Mouse (Mus musculus) granulocyte monocyte progenitor cell, adult 5-6 weeks (primary cell): ENCODE results near the gene Wdfy3. TPM values are rescaled to one million over a fixed set of nuclear protein-coding genes. Genes with fewer than 3 reads are reported as not detected.

ENCODE experiments used
- ATAC-seq: replicated peaks from 2 replicates; pipeline ENCODE4 v1.8.0; 2016; ENCODE audit warnings: mild to moderate bottlenecking, moderate TSS enrichment, inconsistent platforms; ENCODE audit not compliant: poor library complexity, severe bottlenecking
- total RNA-seq, 2 experiments: library from RNA; stranded (forward) in 1 of 2; stranded (reverse) in 1 of 2; fragments of 200-712, 200-1000 nt in 1 of 2; fragments of >200 nt in 1 of 2; fragmentation: Nextera tagmentation in 1 of 2; gene quantifications; 2 replicates each; pipeline ENCODE4 v1.2.3; 2014 to 2017

Wdfy3 gene
- total RNA-seq, 2 experiments from 2014 or later = 6.2 to 11.2 TPM

DNA sequence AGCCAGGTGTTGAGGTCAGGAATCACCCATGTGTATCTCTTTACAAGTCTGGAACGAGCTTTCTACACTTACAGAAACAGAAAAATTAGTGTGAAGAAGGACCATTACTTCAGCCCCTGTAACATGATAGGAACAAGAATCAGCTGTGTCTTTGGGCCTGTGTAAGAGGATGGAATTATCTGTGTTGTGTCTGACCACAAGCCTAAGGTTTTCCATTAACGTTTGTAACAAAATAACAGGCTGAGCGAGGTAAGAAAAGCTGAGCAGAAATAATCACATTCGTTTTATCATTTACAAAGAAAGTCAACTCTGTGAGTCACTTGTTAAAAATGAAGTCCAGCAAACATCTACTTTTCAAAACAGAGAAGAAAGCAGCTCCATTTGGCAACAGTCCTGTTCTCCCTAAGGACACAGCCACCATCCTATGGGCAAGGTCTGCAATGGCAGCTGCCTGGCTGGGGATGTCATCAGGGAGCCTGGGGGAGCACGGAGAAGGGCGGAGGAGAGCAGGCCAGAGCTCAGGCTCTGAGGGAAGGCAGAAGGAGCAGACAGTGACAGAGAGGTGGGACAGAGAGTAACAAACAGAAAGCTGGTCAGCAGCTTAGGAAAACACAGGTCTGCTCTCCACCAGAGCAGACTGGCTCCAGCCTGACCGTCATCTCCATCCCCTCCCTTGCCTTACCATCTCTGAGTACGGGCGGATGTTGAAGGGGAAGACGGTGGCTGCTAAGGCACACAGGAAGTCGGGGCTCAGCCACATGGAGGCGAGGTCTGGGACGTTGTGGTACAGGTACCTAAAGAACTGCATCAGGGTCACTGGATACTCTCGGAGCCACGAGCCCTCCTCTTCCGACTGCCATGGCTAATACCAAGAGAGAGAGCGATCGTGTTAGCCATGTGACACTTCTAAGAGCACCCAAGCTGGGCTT lies 173.7 kb downstream of the Wdfy3 start:
- no peak for ATAC-seq

DNA sequence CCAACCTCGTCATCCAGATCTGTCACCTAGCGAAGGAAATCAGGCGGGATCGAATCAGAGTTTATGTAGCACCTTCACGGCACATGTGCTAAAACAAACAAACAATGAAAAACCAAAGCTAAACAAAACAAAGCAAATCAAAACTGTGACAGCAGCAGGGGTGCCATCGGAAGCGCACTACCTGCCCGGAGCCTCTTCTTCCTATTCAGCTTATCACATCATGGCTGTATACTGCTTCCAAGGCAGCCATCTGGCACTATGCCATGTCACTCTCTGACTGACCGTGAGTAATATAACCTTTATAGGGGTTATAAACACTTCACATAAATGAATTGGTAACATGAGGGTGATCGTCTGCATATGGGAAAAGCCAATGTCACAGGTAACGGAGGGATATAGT lies 174.6 kb downstream of the Wdfy3 start:
- ATAC-seq = no peak

DNA sequence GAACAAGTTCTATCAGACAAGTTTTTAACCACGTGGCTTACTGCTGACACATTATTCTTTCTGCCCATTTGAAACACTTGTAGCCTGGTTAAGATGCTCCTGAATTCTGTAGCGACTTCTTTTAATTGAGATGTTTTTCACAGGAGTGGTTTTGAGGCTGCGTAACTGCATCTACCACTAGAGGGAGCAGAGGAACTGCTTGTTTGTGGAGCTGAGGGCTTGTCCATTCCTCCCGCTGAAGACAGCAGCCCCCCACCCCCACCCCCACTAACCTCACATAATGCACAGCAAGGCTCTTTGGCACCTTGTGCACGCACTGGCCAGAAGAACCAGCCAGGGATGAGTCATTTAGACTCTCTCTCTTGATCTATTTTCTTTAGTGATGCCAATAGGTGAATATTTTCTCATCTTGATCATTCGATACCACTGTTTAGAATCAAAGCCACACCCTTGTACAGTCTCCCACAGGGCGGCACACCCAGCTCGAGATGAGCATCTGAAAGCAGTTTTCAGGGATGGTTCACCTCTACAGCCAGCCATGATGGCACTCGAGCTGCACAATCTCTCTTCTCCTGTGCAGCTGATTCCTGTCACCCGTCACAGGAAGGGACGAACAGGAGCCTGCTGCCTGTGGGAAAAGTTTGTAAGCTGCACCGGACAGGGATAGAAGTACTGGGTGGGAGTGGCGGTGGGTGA lies 175.8 kb downstream of the Wdfy3 start:
- ATAC-seq = peak; percentile 66

DNA sequence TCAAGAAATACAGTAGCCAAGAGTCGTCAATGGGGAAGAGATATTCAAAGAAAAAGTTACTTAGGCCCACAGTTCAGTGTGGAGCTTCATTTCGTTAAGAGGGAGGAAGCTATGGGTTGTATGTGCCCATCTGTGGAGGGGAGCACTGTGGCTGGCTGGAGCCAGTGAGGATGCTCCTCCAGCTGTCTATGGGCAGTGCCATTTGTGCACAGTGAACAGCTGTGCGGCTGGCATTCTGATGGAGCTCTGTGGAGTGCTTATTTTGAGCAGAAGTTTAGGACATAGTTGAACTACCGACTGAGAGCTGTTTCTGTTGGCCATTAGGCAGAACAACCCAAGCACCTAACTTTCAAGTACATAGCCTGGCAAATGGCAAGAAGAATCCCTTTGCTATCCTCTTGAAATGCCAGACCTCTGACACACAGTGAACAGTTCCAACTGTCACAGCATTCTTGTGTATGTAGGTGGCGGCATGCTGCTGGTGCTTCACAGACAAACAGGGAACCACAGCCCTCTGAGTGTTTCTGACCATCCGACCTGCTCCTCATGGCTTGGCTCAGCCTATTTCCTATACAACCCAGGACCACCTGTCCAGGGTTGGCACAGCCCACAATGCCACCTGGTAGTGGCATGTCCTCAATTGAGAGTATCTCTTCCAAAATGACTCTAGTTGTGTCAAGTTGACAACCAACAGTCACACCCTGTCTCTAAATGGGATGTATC lies 177.9 kb downstream of the Wdfy3 start:
- no peak for ATAC-seq

DNA sequence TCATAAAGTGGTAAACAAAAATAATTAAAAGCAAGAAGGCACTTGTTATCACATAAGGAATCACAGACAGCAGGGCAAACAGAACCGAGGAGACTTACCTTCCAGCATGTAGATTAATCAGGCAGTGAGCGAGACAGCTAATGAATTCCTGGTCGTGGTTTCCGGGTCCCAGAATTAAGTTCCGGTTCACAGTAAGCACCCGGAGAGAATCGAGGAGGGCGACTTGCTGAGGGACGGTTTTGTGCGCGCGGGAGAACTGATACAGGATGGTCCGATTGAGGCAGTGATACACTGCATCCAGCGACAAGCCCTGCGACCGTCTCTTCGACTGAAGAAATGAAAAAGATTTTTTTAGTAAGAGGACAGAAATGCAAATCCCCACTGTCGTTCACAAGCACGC lies 181.7 kb downstream of the Wdfy3 start:
- ATAC-seq = no peak

DNA sequence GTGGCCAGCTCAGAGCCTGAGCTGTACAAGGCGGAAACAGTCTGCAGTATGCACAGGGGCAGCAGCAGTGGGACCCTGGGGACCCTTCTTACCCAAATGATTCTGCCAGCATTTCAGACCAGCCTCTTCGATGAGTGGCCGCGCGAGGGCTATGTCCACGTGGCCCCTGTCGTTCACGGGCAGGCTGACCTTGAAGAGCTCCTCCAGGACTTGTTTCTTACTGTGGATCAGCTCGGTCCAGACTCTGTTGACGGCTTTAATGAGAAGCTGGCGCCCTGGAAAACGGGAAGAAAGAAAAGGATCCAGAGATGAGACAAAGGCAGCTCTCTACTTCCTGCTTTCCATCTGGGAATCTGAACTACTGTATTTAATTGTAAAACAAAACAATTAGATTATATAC lies 184.7 kb downstream of the Wdfy3 start:
- ATAC-seq = no peak

DNA sequence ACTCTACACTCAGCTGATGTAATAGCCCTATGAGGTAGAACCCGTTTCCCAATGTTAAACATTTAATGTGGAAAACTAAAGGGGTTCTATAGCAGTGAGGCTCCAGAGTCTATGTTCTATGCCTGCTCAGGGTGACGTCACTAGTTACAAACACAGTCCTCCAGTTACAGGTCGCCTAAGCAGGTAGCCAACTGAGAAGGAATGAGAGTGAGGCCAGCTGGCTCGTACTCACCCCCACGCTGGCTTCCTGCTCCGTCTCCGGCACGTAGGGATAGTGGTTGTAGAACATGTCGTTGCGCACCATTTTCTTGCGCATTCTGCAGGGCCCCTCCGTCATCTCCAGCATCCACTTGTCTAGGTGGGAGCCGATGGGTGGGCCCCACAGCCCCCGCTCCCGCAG lies 187.5 kb downstream of the Wdfy3 start:
- no peak for ATAC-seq

DNA sequence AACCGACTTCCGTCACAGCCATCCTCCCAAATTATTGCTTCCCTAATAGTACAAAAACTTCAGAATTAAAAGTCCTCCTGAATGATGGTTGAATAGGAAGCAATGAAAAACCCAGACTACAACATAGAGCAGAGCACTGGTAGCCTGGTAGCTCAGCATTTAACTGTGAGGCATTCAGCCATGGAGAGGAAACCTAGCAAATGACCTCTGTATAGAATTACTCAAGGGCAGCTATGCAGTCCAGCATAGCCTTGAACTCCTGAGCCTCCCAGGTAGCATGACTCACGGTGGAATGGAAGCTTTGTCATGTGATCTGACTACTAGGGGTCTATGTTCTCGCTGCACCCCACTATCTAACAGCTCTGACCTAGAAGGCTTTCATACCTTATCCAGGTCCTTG lies 189.8 kb downstream of the Wdfy3 start:
- ATAC-seq = no peak

DNA sequence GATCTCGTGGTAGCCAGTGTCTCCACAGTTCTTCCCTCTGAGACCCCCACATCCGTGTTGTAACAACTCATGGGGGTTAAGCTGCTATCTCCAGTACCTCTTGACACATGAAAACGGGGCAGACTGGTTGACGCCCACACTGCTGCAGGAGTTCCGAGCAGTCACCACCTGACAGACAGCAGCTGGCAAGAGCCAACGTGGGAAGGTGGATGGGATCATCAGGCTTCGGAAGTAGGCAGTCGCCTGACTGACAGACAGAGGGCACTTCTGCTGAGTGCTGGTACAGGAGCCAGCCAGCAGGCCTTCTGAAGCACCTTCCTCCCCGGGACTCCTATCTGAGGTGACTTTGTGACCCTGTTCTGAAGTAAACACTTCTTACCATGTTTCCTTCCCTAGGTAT lies 191.3 kb downstream of the Wdfy3 start:
- ATAC-seq = no peak

DNA sequence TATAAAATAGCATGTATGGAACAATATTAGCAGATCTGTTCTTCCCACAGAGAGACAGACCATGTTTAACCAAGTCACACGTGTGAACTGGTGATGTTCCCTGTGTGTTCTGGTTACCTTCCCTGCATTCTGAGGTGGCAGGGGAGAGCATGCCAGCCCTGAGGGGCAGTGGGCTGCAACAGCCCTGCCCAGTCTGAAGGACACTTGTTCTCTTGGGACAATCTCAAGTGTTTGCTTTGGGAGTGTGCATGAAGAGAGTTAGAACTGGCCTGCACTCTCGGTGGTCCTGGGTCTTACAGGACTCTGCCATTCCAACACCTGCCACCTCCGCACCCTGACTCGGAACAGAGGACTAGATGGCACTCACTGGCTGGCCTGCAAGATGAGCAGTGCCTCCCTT lies 193.5 kb downstream of the Wdfy3 start:
- no peak for ATAC-seq

DNA sequence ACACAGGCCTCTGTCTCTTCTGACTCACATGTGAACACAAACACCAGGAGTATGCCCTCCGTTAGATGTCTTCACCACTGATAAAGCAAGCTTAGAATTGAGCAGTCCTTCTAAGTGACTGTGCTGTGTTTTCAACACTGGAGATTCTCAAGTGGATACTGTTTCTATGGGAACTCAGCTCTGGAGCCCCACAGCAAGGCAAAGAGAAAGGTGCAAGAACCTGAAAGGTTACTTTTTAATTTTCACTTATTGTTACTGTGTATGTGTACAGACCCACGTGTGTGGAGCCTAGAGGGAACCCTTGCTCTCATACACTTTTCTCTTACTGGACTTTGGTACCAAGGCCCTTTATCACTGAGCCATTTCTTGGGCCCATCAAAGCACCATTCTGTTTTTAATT lies 203.0 kb downstream of the Wdfy3 start:
- no peak for ATAC-seq

DNA sequence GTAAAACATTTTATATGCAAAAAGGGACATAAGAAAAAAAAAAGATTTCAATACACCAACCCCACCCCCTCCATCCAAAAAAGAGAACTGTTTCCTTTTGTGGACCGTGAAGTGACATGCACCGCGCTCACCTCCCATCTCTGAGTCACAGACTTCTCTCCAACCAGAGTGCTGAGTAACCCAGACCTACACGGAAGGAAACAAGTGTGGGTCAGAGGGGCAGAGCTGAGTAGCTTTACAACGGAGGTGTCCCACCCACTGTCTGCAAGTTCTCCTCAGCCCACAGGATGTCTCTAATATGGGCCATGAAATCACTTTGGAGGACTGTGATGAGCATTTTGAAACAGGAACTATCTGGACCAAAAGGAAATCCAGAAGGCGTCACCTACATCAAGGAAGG lies 205.8 kb downstream of the Wdfy3 start:
- ATAC-seq = peak; percentile 91

DNA sequence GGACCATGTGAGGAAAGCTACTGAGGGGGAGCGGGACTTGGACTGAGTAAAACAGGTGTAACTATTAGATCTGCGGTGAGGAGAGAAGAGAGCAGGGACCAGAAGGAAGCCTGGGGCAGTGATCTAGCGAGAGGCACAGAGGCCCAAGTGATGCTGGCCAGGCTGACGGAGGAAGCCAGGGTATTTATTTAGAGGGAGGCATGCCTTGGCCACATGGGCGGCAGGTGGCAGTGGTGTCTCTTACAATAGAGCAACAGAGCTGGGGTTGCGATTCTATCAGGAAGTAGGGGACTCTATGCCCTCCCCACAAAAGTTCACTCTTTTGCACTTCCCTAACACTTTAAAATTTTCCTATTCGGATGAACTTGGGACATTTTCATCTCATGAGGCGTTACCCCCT lies 207.1 kb downstream of the Wdfy3 start:
- ATAC-seq = no peak

DNA sequence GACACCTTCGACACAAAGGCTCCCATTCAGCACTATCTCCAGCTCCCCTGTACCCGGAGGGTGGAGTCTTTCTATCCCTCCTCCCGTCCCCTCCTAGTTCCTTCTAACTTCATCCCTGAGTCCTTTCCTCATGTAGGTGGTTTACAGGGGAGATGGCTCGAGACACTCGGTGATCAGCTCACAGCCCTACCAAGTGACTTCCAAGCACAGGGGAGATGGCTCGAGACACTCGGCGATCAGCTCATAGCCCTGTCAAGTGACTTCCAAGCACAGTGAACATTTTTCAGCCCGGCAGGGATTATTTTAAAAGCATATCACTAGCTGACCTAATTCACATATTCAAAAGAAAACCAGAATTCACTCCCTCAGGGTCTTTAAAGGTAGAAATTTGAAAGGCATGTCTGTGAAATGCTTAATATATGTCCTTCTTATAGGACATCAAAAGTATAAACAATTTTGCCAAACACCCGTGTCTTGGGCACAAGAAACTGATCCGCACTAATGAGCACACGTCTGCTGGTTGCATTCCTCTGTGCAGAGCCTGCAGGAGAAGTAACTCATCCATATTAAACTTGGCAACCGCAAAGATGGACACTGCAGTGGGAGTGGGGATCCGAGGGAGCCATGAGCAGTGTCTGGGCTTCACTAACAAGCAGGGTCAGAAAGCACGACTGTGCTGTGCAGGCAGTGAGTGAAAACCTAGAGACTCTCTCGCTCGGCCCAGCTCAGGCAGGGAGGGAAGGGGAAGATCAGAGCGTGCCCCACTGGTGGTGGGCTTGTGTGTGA lies 207.7 kb downstream of the Wdfy3 start:
- no peak for ATAC-seq

DNA sequence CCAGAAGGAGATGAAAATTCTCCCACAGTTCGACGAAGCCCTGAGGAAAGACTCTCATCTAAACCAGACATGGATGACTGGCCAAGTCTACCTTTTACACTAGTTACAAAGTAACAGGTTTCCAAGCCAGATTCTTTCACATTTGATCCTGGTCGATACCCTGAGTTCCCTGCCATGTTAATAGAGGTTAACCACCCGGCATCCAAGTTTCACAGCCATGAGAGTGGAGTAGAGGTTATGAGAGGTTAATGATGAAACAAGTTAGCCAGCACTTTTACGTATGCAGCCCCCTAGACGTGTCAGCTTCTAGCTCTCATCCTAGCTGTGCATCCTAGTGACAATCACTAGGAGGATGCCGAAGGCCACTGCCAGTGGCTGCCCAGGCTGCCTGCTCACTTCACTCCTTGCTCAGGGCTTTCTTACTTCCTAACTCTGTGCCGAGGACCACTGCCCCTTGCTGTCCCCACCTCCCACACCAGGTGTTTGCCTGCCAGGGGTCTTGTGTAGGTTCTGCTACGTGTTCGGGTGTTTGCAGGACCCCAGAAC lies 210.8 kb downstream of the Wdfy3 start:
- ATAC-seq = no peak

DNA sequence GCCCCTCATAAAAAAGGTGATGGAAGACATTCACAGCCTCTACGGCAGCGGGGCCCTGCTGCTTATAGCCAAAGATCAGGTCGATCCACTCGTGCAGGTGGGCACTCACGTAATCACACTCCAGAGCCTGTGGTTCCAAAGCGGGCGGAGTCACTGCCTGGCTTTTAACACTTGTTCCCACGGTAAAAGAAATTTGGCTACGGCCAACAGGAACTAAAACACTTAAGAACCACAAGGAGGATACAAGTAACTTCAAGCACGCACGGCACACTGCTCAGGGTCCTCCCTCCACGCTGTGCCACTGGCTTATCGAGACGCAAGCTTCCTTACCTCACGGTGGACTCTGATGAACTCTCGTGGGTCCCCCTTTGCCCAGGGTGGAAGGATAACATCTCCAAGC lies 214.2 kb downstream of the Wdfy3 start:
- no peak for ATAC-seq

DNA sequence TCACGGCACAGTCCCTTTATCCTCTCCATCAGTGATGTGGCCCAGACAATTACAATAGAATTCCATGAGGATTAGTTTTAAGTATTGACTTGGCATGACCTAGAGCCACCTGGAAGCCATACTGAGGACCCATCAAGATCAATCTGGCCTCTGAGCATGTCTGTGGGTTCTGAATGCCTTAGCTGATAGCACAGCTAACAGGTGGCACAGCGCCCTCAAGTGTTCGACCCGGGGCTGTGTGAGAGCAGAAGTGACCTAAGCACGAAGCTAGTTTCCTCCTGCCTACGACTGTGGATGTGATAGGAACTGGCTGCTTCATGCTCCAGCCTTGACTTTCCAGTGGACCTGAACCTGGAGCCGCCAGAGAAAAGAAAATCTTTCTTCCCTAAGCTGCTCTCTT lies 215.1 kb downstream of the Wdfy3 start:
- peak; percentile 68 for ATAC-seq

DNA sequence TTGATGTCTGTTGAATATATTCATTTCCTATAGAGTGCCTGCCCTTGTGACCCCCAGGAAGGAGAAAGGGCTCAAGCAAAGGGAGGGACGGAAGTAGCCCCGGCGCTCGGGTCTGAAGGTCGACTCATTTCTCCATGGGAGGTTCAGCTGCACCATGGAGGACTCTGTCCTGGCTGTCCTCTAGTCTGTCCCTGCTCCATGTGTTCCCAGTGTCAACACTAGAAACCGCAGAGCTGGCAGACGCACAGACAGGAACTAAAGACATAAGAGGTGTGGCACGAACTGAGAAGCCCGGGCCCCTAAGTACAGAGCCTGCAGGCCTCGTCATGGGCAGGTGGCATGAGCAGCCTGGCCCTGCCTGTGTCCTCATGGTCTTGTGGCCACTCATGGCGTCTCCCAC lies 215.6 kb downstream of the Wdfy3 start:
- ATAC-seq = no peak

DNA sequence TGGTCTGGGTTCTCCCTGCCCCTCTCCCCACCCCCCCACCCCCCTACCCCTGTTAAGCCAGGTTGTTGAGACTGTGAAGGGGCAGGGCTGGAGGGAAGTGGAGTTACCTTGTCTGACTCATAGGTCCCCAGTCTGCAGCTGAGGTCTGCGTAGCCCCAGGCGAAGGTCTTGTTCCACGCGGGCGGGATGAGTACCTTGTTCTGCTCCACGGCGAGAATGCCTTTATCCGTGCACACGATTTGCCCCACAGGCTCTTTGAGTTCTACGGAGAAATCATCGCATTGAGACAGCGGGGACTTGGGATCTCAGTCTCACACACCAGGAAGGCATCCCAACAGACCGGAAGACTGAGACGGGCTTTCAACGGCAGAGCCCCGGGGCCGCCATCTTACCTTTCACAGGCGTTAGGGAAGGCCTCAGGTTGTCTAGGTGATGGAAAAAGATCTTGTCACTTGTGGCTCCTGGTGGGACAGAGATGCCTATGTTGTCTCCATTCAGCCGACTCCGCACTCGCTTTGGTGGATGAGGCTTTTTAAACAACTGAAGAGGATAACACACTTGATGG lies 217.5 kb downstream of the Wdfy3 start:
- ATAC-seq = no peak

DNA sequence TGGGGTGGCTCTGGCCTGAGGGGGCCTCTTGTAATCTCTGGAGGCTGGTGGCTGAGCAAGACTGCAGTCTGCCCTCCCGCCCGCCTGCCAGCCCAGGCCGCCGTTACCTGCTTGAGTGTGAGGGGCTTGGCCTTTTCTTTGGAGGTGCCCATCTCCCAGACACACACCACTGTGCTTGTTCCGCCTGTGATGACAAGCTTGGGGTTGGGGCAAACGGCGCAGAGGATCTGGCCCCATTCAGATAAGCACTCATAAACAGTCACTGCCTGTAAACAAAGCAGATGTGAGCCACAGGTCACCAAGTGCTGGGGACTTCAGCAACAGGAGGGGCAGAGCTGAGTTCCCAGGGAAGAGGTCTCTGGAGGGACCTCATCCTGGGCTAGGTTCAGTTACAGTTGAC lies 218.6 kb downstream of the Wdfy3 start:
- ATAC-seq = no peak
